Mouse (Mus musculus): ENCODE data around the gene Rtbdn.

DNA sequence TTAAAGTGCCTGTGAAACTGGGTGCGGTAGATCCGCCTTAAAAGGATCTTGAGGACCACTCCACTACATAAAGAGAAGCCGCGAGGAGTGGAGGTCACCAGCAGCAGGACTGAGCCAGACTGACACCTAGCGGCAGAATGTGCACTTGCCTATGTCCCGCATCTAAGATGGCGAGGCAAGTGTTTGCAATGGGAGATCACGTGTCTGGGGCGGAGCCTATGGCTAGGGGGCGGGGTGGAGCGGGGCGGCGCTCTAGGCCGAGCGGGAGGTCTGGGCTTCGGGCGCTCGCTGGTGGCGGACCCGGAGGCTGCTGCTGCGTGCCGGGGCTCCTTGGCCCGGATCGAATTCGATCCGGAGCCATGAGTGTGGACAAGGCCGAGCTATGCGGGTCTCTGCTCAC, 43.6 kb downstream of the Rtbdn start, which contains the start of gene Hook2:
- peak; percentile 48 for TF ChIP-seq POLR2A (IDR thresholded peaks at IDR 0.05; ENCODE audit: insufficient read depth, low read length)
- peak; percentile 99 for TF ChIP-seq CTCF (IDR thresholded peaks at IDR 0.05; ENCODE audit: low read depth, low read length)

All from ES-Bruce4 (cell line).